Mouse (Mus musculus) hindlimb bud, embryonic 11.5 days (tissue): ENCODE data around the gene Rnf150.
A peak's percentile ranks its signal among the peaks of the same experiment; 100 is the strongest.
"Not testable (repeated sequence)": the region's sequence is repeated elsewhere in the genome, so short reads cannot be mapped to it uniquely, and the experiment has no call there.

Experiments
- DNase-seq: peaks from one replicate; pipeline ENCODE4 v3.0.0-alpha.2; 2012; ENCODE audit warnings: low read depth, low spot score; ENCODE audit errors: extremely low spot score

Rnf150 gene

GRCm38 (mm10) chr8:83066076-83066475, 202.9 kb downstream of the Rnf150 start:
- no peak for DNase-seq

GRCm38 (mm10) chr8:83066846-83067245, 203.7 kb downstream of the Rnf150 start:
- DNase-seq, result no peak

DNA sequence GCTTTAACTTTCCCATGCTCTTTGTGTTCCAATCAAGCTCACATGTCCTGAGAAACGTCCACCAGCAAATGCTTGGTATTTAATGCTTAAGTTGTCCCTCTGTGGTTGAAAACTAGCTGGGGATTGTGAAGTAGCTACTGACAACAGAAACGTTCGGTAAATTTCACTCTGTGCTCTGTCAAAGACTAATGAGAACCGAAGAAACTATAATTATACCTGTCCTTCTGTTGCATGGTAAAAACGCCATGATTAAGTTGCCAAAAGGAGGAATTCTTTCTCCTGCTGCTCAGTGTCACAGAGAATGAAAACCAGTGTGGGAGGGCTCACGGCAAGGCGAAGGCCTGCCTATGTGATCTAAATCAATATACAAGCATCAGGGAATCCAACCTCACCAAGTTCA, 204.8 kb downstream of the Rnf150 start:
- no peak for DNase-seq

GRCm38 (mm10) chr8:83074248-83074647, 211.1 kb downstream of the Rnf150 start:
- no peak for DNase-seq

- no peak for DNase-seq
Observed at GRCm38 (mm10) chr8:83076621-83077020, 213.5 kb downstream of the Rnf150 start.

GRCm38 (mm10) chr8:83077329-83077728, 214.2 kb downstream of the Rnf150 start:
- DNase-seq, result no peak

GRCm38 (mm10) chr8:83078701-83079533, 215.8 kb downstream of the Rnf150 start:
- DNase-seq, result no peak

GRCm38 (mm10) chr8:83079534-83079844, 216.3 kb downstream of the Rnf150 start:
- no peak for DNase-seq

- no peak for DNase-seq
Observed at GRCm38 (mm10) chr8:83081266-83081665, 218.1 kb downstream of the Rnf150 start.

- not testable (repeated sequence) for DNase-seq
Observed at GRCm38 (mm10) chr8:83081806-83082205, 218.7 kb downstream of the Rnf150 start.

- no peak for DNase-seq
Observed at GRCm38 (mm10) chr8:83082251-83082650, 219.1 kb downstream of the Rnf150 start.

GRCm38 (mm10) chr8:83083452-83083851, 220.3 kb downstream of the Rnf150 start:
- no peak for DNase-seq

GRCm38 (mm10) chr8:83085581-83085980, 222.4 kb downstream of the Rnf150 start:
- no peak for DNase-seq

- DNase-seq, result no peak
Observed at GRCm38 (mm10) chr8:83086625-83087024, 223.5 kb downstream of the Rnf150 start.

- no peak for DNase-seq
Observed at GRCm38 (mm10) chr8:83087604-83088003, 224.4 kb downstream of the Rnf150 start.

GRCm38 (mm10) chr8:83088156-83088555, 225.0 kb downstream of the Rnf150 start:
- no peak for DNase-seq

- DNase-seq, result peak; percentile 91
Observed at GRCm38 (mm10) chr8:83089336-83089986, 226.3 kb downstream of the Rnf150 start.

- no peak for DNase-seq
Observed at GRCm38 (mm10) chr8:83090446-83090845, 227.3 kb downstream of the Rnf150 start.

DNA sequence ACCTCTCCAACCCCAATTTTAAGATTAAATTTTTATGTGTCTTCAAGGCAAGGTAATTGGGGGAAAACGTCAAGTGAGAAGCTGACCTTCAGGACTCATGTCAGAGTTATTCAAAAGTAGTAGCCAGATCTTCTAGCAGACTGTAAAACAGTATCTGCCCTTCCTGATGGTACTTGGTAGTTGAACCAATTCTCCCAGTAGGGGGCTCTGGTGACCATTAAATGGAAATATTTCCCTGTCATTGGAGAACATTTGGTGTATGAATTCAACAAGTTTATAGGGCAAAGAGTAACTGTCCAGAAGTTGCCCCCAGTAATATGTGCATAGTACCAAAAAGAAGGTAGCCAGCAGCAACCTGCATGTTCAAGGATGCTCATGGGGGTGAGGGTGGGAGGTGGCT, 236.9 kb downstream of the Rnf150 start:
- DNase-seq, result no peak

DNA sequence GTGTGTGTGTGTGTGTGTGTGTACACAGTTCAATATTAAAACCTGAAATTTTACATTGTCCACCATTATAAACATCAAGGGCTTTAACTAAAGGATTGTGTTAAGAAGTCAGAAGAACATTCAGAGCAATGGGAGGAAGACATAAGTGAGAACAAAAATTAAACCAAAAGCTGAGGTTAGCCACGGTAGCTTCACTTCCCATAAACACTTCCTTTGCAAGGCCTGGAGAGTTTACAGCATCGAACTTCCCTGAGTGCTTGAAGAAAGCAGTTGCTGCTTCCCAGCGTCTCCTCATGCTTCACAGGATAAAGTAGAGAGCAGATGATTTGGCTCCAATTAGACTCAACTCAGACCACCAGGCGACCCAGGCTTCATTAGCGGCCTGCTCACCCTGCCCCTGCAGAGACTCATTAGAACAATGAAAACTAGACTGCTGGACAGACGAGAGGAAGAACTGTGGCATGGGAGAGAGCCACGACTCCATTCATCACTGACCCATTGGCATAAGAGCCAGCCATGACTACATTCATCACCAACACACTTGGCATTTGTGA, 239.9 kb downstream of the Rnf150 start:
- no peak for DNase-seq

DNA sequence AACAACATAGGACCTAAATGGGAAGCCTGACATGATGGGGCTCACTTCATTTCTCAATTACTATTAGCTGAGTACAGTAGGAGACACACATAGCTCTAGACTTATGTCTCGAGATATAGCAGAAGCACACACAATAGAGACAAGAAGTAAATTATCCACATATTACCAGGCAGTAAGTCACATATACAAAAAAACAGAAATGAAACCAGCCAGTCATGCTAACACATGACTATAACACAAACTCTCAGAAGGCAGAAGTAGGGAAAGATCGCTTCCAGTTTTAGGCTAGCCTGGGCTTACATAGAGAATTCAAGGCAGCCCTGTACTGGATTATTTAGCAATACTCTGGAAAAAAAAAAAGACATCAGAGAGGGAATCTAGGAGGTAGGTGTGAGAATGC, 240.8 kb downstream of the Rnf150 start:
- DNase-seq, result no peak

DNA sequence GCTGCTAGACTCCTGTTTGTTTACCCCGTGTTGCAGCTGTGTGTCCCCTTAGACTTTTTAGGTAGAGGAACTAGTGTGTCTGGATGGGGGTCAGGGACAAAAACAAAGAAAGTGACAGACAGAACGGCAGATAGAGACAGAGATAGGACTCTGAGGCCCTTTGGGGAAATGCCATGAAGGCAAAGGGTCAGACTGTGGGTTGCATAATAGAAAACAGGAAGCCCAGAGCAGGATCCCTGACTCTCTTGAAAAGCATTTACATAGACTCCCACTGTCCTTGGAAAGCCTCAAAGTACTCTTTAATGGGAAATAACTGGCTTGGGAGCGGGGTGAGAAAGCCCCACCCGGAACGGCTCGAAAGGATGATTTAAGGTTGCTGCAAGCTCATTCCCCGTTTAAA, 246.6 kb downstream of the Rnf150 start:
- no peak for DNase-seq
